Mouse (Mus musculus): ENCODE data around the gene Etfrf1.

- TF ChIP-seq CTCF (IDR thresholded peaks at IDR 0.05; ENCODE audit: borderline replicate concordance, insufficient read depth, low read length) (no peak), POLR2A (IDR thresholded peaks at IDR 0.05; ENCODE audit: low read depth, low read length) (no peak)
Observed at GRCm38 (mm10) chr6:145171892-145172606, 38.9 kb upstream of the Etfrf1 start.
